Mouse (Mus musculus) myocyte (in vitro differentiated cells): Measurements from ENCODE around the gene Ank3.

Source experiments
- E2F4 ChIP-seq: IDR thresholded peaks from one replicate; pipeline ENCODE4 v1.6.1; 2011; ENCODE audit warnings: mild to moderate bottlenecking, control low read depth, moderate library complexity; ENCODE audit not compliant: insufficient read depth
- MAX ChIP-seq: IDR thresholded peaks from one replicate; pipeline ENCODE4 v1.6.1; 2011; ENCODE audit warnings: low read depth, mild to moderate bottlenecking, control low read depth
- MYOD1 ChIP-seq, 3 experiments: IDR thresholded peaks; one replicate each; pipeline ENCODE4 v1.6.1; 2011; ENCODE audit warnings: control low read depth in 2 of 3, low read depth in 2 of 3, mild to moderate bottlenecking in 2 of 3, moderate library complexity in 1 of 3; ENCODE audit not compliant: insufficient read length in 2 of 3, control insufficient read depth in 1 of 3
- MYOG ChIP-seq, 3 experiments: IDR thresholded peaks; one replicate each; pipeline ENCODE4 v1.6.1; 2011; ENCODE audit warnings: control low read depth in 2 of 3, low read depth in 2 of 3, mild to moderate bottlenecking in 2 of 3; ENCODE audit not compliant: insufficient read length in 2 of 3, control insufficient read depth in 1 of 3, insufficient read depth in 1 of 3
- POLR2A ChIP-seq: IDR thresholded peaks from one replicate; pipeline ENCODE4 v1.6.1; 2011; ENCODE audit warnings: low read depth, mild to moderate bottlenecking, control low read depth, moderate library complexity; ENCODE audit not compliant: insufficient read length
- POLR2AphosphoS2 ChIP-seq: IDR thresholded peaks from one replicate; pipeline ENCODE4 v1.6.1; 2011; ENCODE audit warnings: low read depth, control low read depth; ENCODE audit not compliant: insufficient read length
- REST ChIP-seq: IDR thresholded peaks from one replicate; pipeline ENCODE4 v1.6.1; 2011; ENCODE audit warnings: mild to moderate bottlenecking, control low read depth, moderate library complexity; ENCODE audit not compliant: insufficient read depth, insufficient read length
- TCF3 ChIP-seq: IDR thresholded peaks from one replicate; pipeline ENCODE4 v1.6.1; 2011; ENCODE audit warnings: low read depth, control low read depth; ENCODE audit not compliant: insufficient read length
- USF1 ChIP-seq: IDR thresholded peaks from one replicate; pipeline ENCODE4 v1.6.1; 2011; ENCODE audit warnings: low read depth, mild to moderate bottlenecking, control low read depth, moderate library complexity

DNA sequence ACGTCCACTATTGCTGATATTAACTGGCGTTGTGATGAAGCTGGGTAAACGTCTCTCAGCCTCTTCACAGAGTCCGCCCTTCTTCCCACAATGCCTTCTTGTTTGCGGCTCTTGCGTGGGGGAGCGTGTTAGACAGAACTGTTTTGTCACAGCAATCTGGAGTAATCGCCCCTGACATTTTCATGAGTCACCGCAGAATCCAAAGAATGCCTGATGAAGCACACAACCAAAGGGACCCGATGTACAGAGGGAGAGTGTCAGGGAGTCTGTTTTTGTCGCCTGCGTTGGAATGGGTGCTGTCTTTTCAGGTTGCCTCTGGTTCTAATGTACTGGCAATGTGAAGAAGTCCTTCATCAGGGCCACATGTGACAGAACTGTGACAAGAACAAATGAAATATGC, 181.0 kb downstream of the Ank3 start:
- TF ChIP-seq POLR2A (no peak), MAX (no peak), E2F4 (no peak), REST (no peak), MYOG (IDR thresholded peaks at IDR 0.05; ENCODE audit: control insufficient read depth in 1 of 3, insufficient read depth in 1 of 3, insufficient read length in 2 of 3, low read depth in 2 of 3) (no peak), USF1 (no peak), TCF3 (no peak), POLR2AphosphoS2 (no peak), MYOD1 (IDR thresholded peaks at IDR 0.05; ENCODE audit: control insufficient read depth in 1 of 3, insufficient read length in 2 of 3, low read depth in 2 of 3) (no peak)
